Comparison of ENCODE assay signal across 8 mouse cellular contexts in the genomic region with DNA sequence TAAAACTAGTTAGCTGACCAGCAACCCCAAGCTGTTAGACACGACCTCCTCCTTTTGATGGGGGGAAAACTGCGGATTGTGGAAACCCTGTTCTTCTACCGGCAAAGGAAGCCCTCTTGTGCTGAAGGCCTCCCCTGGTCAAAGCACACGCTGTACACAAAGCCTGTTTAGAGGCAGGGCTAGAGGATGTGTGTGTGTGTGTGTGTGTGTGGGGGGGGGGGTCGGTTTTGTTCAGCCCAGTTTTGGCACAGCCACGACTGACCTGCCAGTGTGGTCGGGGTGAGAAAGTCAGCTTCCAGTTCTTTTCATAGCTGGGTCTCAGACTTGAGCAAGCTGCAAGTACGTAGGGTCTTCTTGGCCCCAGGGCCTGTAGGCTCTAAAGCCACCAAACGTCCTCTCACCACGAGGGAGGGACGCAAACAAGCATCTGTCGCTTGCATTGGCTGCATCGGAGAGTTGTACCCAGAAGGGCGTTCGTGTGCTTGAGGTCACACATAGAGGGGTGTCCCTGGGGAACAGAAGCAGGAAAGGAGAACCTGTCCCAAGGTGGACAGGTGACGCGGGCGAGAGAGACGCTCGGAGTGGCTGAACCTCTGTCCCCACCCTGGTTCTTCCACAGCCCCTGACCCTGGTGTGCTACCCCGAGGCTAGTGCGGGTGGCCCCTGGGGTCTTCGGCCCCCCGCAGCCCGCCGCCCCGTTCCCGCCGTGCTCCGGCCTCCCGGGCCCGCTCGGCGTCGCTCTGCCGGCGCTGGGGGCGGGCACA. TPM values are rescaled to one million over a fixed set of nuclear protein-coding genes. Genes with fewer than 3 reads are reported as not detected.
DNase-seq lines count a peak whose midpoint lies in the region; ATAC-seq and TF ChIP-seq lines count a peak whose summit lies in the region.

No protein-coding gene starts in this region.

- intact Hi-C loops in left cerebral cortex, postnatal 25 days (cut with DNase I) = loop anchor here (1.0 kb wide), 1 partner anchor 73 kb away; no protein-coding TSS in a partner anchor

- H3K27me3 ChIP-seq in thymus, adult 2 months (ENCODE audit: control insufficient read depth, insufficient read depth, low read length) = no peaks in the 10 kb centered on the region
- H3K27me3 ChIP-seq in forebrain, embryonic 14.5 days (replicated peaks; ENCODE audit: control insufficient read depth, insufficient read depth, low read length) = no peaks in the 10 kb centered on the region
- no peaks in the 10 kb centered on the region for H3K27me3 ChIP-seq in hindbrain, embryonic 14.5 days (ENCODE audit: control insufficient read depth, insufficient read depth, low read length)

- DNase-seq in thymus, adult 2 months = peak; percentile 51
- DNase-seq in thymus, postnatal 36 days = no peak
- peak; percentile 69 for DNase-seq in c-Kit-positive CD71-positive TER-119-positive erythroid progenitor cells, embryonic 14.5 days (ENCODE audit: low spot score)
- DNase-seq in forebrain, embryonic 14.5 days (ENCODE audit: low spot score) = peak; percentile 73
- peak; percentile 64 for DNase-seq in hindbrain, embryonic 14.5 days (ENCODE audit: low spot score)
- DNase-seq in left cerebral cortex, postnatal 25 days (ENCODE audit: low spot score in 2 of 2) = peak; percentile 37 to 38
- DNase-seq in spleen, postnatal 14 days (ENCODE audit: low spot score in 2 of 2) = peak; percentile 37 to 55

- WGBS in thymus, adult 2 months = 2% methylated on average over 38 of the region's 38 CpGs
- 1% methylated on average over 37 of the region's 38 CpGs for WGBS in forebrain, embryonic 14.5 days
- WGBS in hindbrain, embryonic 14.5 days = under 1% methylated on average over 38 of the region's 38 CpGs

- no peak for TF ChIP-seq POLR2A in thymus, adult 2 months (IDR thresholded peaks at IDR 0.05; ENCODE audit: control insufficient read depth, extremely low read depth, insufficient read depth, low read length, poor library complexity)

- 0 out of 2 replicates have a peak, but pooled peaks have one; percentile 9 for TF ChIP-seq CTCF in thymus, adult 2 months (IDR thresholded peaks at IDR 0.05; ENCODE audit: borderline replicate concordance, control insufficient read depth, extremely low read depth, insufficient read depth, low read length, poor library complexity)

- H3K36me3 ChIP-seq in thymus, adult 2 months (ENCODE audit: control insufficient read depth, insufficient read depth, low read length) = no peaks in the 10 kb centered on the region
- H3K36me3 ChIP-seq in forebrain, embryonic 14.5 days (ENCODE audit: control insufficient read depth, insufficient read depth, low read length) = peaks cover 4% of the 10 kb centered on the region; the same call in 1 of the 2 replicates
- 0 out of 2 replicates have a peak, but pooled peaks cover 4% of the 10 kb centered on the region for H3K36me3 ChIP-seq in hindbrain, embryonic 14.5 days (replicated peaks; ENCODE audit: control insufficient read depth, insufficient read depth)

- ATAC-seq in forebrain, embryonic 14.5 days = peak; percentile 77
- ATAC-seq in hindbrain, embryonic 14.5 days (ENCODE audit: low FRiP score) = peak; percentile 69
- ATAC-seq in megakaryocyte progenitor cell, adult 5-6 weeks (replicated peaks; ENCODE audit: poor library complexity) = peak; percentile 70

- H3K4me3 ChIP-seq in thymus, adult 2 months (ENCODE audit: control insufficient read depth, insufficient read depth, low read length) = peak overlapping the region; percentile 99
- H3K4me3 ChIP-seq in forebrain, embryonic 14.5 days (ENCODE audit: low read depth, low read length) = peak overlapping the region; percentile 81
- peak overlapping the region; percentile 90 for H3K4me3 ChIP-seq in hindbrain, embryonic 14.5 days (replicated peaks; ENCODE audit: low read length)

- peak overlapping the region; percentile 92 for H3K9ac ChIP-seq in forebrain, embryonic 14.5 days (ENCODE audit: low read length)
- H3K9ac ChIP-seq in hindbrain, embryonic 14.5 days = peak overlapping the region; percentile 87

- H3K4me2 ChIP-seq in forebrain, embryonic 14.5 days (ENCODE audit: low read length) = peak overlapping the region; percentile 76
- H3K4me2 ChIP-seq in hindbrain, embryonic 14.5 days (replicated peaks) = peak overlapping the region; percentile 93

- peaks cover 26% of the 10 kb centered on the region for H3K4me1 ChIP-seq in thymus, adult 2 months (replicated peaks; ENCODE audit: control insufficient read depth, insufficient read depth, low read length)
- peaks cover 3% of the 10 kb centered on the region; the same call in 1 of the 2 replicates for H3K4me1 ChIP-seq in forebrain, embryonic 14.5 days (ENCODE audit: control insufficient read depth, insufficient read depth, low read length)
- H3K4me1 ChIP-seq in hindbrain, embryonic 14.5 days (replicated peaks; ENCODE audit: control insufficient read depth, insufficient read depth, low read length) = peaks cover 15% of the 10 kb centered on the region

- peak overlapping the region; percentile 23; the same call in 1 of the 2 replicates for H3K27ac ChIP-seq in thymus, adult 2 months (ENCODE audit: control insufficient read depth, insufficient read depth, low read length)
- peak overlapping the region; percentile 82 for H3K27ac ChIP-seq in forebrain, embryonic 14.5 days (ENCODE audit: low read depth, low read length)
- peak overlapping the region; percentile 90 for H3K27ac ChIP-seq in hindbrain, embryonic 14.5 days

- no peaks in the 10 kb centered on the region for H3K9me3 ChIP-seq in forebrain, embryonic 14.5 days (replicated peaks; ENCODE audit: control insufficient read depth, low read length)
- no peaks in the 10 kb centered on the region for H3K9me3 ChIP-seq in hindbrain, embryonic 14.5 days (ENCODE audit: control insufficient read depth, low read length)

RNA-seq across cellular contexts. Expression of a gene that starts 0.4 kb away (rescaled TPM):
- 44.5 and 59.9 TPM in 2 replicates for polyA plus RNA-seq in thymus, adult 2 months (2012; rRNA removed)
- 26.5 and 28.1 TPM in 2 replicates for polyA plus RNA-seq in forebrain, embryonic 14.5 days (2014; fragmentation: Nextera tagmentation; extraction: Ambion mirVana)
- polyA plus RNA-seq in hindbrain, embryonic 14.5 days (2014; fragmentation: Nextera tagmentation; extraction: Ambion mirVana) = 34.3 and 34.8 TPM in 2 replicates
- 10 to 100 TPM; 74.0 to 83.0 TPM for total RNA-seq in left cerebral cortex, postnatal 25 days (2021)
- 51.0 and 54.1 TPM in 2 replicates for total RNA-seq in megakaryocyte progenitor cell, adult 5-6 weeks (2015)
- 29.0 and 40.3 TPM in 2 replicates for total RNA-seq in megakaryocyte progenitor cell, adult 5-6 weeks (2017)

Comparison
In these comparisons a context has a peak if more than half of its experiments do, and no peak if none do; other contexts are left out.
1. DNase-seq: peak in thymus, adult 2 months (single experiment), c-Kit-positive CD71-positive TER-119-positive erythroid progenitor cells, embryonic 14.5 days (single experiment), forebrain, embryonic 14.5 days (single experiment), hindbrain, embryonic 14.5 days (single experiment), left cerebral cortex, postnatal 25 days (2 of 2) and spleen, postnatal 14 days (2 of 2); none in thymus, postnatal 36 days (0 of 2).
2. H3K27ac ChIP-seq: peak in every context shown above with its lines; median percentile 90 in hindbrain, embryonic 14.5 days; 82 in forebrain, embryonic 14.5 days; 23 in thymus, adult 2 months.
3. Peak in every context shown above with its lines, with median percentiles within 50 percentile points of each other: H3K4me3 ChIP-seq and ATAC-seq.